Mouse (Mus musculus) leukemia stem cell, adult 10-12 weeks (primary cell): ENCODE measurements around the gene Prr3. TPM values are rescaled to one million over a fixed set of nuclear protein-coding genes. Genes with fewer than 3 reads are reported as not detected.

Source experiments
- polyA plus RNA-seq: library from polyadenylated mRNA; stranded (reverse); fragments of >175 nt; gene quantifications from 2 replicates; pipeline ENCODE4 v1.2.3, GENCODE M21; 2012; ENCODE audit warnings: low replicate concordance

The Prr3 gene
- polyA plus RNA-seq: 12.4 and 15.2 TPM in 2 replicates

DNA sequence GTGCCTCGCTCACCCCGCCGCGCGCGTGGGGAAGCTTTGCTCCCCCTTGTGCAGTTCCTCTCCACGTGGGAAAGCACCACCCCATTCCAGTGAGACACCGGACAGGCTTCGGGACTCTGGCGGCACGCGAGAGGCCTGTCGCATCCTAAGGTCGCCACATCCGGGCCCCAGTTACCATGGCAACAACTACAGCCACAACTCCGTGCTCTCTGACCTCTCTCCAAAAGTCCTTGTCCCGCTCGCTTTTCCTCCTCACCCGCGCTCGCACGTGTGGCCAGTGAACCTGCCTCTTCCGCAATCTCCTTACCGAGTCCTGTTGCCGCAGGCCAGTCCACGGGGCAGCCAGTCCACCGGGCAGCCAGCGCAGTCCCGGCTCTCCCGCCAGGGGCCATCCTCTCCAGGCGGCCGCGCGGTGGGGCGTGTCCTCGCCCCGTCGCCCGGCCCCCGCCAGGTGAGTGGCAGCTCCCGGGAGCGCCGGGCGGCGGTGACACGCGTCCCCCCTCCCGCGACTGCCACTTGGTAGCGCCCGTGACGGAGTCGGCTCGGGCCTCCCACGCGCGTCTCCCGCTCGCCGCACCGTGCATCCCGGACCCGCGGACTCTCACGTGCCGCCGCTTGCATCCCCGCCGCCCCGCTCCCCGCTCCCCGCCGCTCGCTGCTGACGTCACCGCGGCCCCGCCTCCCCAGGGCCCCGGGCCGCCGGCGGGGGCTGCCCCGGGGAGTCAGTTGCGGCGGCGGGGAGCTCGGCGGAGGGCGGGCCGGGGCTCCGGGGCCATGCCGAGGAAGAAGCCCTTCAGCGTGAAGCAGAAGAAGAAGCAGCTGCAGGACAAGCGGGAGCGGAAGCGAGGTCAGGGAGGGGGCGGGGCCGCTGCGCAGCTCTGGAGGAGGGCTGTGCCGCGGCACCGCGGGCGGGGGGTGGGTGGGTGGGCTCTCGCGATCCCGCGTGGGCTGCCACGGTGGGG is at the start of gene Prr3, which contains the start of gene Gnl1:
Gene Prr3 (minus strand): TSS at position 836 of the 962 bp plus-strand sequence.
Gene Gnl1 (plus strand): TSS at position 451 of the 962 bp plus-strand sequence.

DNA sequence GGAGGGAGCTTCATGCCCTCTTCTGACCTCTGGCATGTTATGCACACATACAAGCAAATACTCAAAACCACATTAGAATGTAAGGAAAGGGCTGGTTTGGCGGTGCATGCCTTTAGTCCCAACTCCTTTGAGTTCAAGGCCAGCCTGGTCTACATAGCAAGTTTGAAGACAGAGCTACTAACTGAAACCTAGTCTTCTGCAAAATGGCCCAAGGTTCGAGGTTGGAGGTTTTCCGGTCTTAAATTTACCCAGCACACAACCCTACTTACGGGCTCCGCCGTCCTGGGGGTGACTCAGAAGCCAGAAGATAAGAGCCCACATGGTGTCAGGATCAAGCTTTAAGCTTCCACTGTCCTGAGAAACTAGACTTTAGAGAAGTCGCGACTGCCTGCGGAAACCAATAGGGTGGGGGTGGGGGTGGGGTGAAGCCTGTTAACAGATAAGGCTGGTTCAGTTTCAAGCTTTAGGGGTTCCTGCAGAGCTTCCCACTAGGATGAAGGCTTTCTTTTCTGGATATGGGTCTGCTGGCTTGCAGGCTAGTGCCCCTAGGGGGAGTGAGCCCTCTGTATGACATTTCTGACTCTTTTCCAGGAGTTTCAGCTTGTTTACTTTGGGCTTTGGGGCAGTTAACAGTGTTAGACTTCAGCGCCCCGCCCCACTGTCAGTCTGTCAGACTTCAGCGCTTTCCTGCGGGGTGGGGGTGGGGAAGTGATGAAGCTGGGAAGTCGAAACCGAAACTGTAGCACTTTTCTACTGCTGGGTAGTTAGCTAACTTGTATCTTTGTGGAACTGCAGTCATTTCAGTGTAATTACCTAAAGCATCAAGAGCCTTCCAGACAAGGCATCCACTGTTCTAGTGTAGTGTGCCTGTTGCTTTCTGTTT is 40.4 kb upstream of the Prr3 start, which contains the start of gene H2-T24:
Gene H2-T24 (minus strand): TSS at position 370 of the 883 bp plus-strand sequence.

DNA sequence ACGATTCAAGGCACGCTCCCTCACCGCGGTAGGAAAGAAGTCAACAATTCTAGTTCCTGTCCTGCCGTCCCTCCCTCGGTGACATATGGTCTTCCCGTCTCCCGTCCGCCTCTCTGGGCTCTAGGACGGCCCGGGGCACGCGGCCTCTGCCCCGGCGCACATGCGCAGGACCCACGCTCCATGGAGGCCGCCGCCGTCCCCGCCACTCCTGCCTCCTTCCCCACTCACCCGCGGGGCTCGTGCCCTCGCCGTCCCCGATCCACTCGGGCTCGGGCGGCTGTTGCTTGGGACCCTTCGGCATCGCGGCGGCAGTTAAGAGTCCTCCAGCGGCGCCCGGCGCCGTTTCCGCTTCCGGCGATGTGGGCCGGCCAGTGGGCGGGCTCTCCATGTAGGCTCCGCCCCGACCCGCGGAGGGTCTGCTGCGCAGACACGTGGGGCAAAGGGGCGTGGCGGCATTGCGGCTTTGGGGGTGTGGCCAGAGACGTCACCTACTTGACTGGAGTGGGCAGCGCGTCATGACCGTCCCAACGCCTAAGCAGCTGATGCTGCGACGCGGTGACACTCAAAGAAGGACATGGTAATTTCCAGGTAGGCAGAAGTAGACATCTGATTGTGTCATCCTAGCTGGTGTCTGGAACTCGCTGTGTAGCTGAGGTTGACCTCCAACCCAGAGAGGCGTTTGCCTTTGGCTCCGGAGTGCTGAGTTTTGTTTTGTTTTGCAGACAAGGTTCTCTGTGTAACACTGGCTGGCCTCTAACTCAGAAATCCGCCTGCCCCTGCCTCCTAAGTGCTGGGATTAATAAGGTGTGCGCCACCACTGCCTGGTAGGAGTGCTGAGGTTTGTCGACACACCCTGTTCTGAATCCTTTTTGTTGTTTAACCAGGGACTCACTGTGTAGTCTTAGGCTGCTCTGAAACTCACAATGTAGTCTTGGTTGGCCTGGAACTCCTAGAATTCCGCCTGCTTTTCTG is 10.3 kb downstream of the Prr3 start, which contains the start of gene Abcf1:
Gene Abcf1 (minus strand): TSS at position 344 of the 972 bp plus-strand sequence.

Other genes with a start within 250 kb of the Prr3 start
- 13.5 and 25.1 TPM in 2 replicates for gene Ier3, start 158.6 kb downstream of the Prr3 start, polyA plus RNA-seq
- 15.9 and 21.2 TPM in 2 replicates for gene Flot1, start 157.0 kb downstream of the Prr3 start, polyA plus RNA-seq
- gene Tubb5, start 141.9 kb downstream of the Prr3 start, polyA plus RNA-seq: 56.2 and 381 TPM in 2 replicates
- 7.6 and 23.3 TPM in 2 replicates for gene Mdc1, start 138.7 kb downstream of the Prr3 start, polyA plus RNA-seq
- gene Nrm, start 118.9 kb downstream of the Prr3 start, polyA plus RNA-seq: 6.1 and 21.0 TPM in 2 replicates
- gene Ppp1r18, start 114.6 kb downstream of the Prr3 start, polyA plus RNA-seq: 60.9 and 104 TPM in 2 replicates
- gene Dhx16, start 100.4 kb downstream of the Prr3 start, polyA plus RNA-seq: 47.3 and 54.9 TPM in 2 replicates
- gene 2310061I04Rik, start 82.8 kb downstream of the Prr3 start, polyA plus RNA-seq: 442 and 598 TPM in 2 replicates
- 27.0 and 29.6 TPM in 2 replicates for gene Atat1, start 70.2 kb downstream of the Prr3 start, polyA plus RNA-seq
- 6.0 and 7.8 TPM in 2 replicates for gene Mrps18b, start 63.8 kb downstream of the Prr3 start, polyA plus RNA-seq
- 43.9 and 58.4 TPM in 2 replicates for gene Ppp1r10, start 63.8 kb downstream of the Prr3 start, polyA plus RNA-seq
- gene Abcf1, start 10.5 kb downstream of the Prr3 start, polyA plus RNA-seq: 59.2 and 180 TPM in 2 replicates
- 57.8 and 75.8 TPM in 2 replicates for gene Gnl1, start 385 bp downstream of the Prr3 start, polyA plus RNA-seq
- gene H2-T24, start 40.3 kb upstream of the Prr3 start, polyA plus RNA-seq: 13.9 and 21.8 TPM in 2 replicates
- gene H2-T23, start 52.6 kb upstream of the Prr3 start, polyA plus RNA-seq: 71.1 and 96.8 TPM in 2 replicates
- gene H2-T22, start 62.5 kb upstream of the Prr3 start, polyA plus RNA-seq: 8.8 and 13.7 TPM in 2 replicates
- gene Gm6034, start 62.7 kb upstream of the Prr3 start, polyA plus RNA-seq: not detected in 2 replicates
- 39.1 and 40.3 TPM in 2 replicates for gene Gm11127, start 78.1 kb upstream of the Prr3 start, polyA plus RNA-seq
- gene Gm19684, start 141.4 kb upstream of the Prr3 start, polyA plus RNA-seq: not detected in 2 replicates
- 0.30 TPM in 1 of 2 replicates, not detected in the other for gene Gm7030, start 149.2 kb upstream of the Prr3 start, polyA plus RNA-seq
- gene Gm8909, start 188.3 kb upstream of the Prr3 start, polyA plus RNA-seq: 0.54 TPM in 1 of 2 replicates, not detected in the other
- not detected in 2 replicates for gene H2-T3, start 210.1 kb upstream of the Prr3 start, polyA plus RNA-seq